Mouse (Mus musculus): ENCODE measurements around the gene Smok3a. TPM values are rescaled to one million over a fixed set of nuclear protein-coding genes. Genes with fewer than 3 reads are reported as not detected.
"Not testable (repeated sequence)": the region's sequence is repeated elsewhere in the genome, so short reads cannot be mapped to it uniquely, and the experiment has no call there.

Gene Smok3a
- not detected for total RNA-seq (2022)

DNA sequence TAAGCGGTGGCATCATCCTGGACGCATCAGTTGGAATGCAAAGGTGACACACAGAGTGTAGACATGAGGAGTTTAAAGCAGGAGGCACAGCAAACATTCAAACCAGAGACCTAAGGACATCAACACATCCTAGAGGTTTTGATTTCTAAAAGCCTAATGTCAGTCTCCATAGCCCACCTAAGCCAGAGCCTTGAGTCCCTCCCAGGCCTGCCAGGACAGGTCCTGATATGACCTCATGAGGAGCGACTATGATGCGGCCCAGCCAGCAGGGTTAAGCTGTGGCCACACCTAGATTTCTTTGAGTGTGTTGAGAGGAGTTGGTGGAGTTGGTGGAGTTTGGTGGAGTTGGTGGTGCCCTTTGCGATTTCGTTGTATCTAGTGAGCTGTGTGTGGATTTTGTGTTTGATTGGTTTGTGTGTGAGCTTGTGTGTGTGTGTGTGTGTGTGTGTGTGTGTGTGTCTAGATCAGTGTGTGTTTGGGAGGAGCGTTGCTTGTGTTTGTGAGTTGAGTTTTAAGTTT, at the start of gene Smok3a, which contains the start of gene Smok3b:
Gene Smok3a, plus strand, starts transcription at position 301 of the 519 bp plus-strand sequence.
Gene Smok3b, plus strand, starts transcription at position 469 of the 519 bp plus-strand sequence.
- DNase-seq (ENCODE audit: low spot score): not testable (repeated sequence)

GRCm38 (mm10) chr5:137973161-137973560, 47.9 kb upstream of the Smok3a start:
- DNase-seq (ENCODE audit: low spot score): no peak

DNA sequence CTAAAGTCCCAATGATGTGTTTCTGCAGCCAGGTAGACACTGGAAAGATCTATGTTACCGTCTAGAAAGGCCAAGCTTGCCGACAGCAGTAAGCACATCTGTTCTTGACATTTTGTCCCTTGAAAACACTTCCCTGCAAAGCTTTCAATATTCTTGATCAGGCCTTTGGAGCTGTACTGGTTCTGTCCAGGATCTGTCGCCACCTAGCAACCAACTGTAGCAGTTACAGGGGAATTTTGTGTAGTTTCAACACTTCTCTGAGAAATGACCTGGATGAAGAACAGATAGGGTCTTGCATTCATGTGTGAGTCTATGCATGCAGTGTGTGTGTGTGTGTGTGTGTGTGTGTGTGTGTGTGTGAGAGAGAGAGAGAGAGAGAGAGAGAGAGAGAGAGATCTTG, 47.3 kb upstream of the Smok3a start:
- DNase-seq (ENCODE audit: low spot score): no peak

DNA sequence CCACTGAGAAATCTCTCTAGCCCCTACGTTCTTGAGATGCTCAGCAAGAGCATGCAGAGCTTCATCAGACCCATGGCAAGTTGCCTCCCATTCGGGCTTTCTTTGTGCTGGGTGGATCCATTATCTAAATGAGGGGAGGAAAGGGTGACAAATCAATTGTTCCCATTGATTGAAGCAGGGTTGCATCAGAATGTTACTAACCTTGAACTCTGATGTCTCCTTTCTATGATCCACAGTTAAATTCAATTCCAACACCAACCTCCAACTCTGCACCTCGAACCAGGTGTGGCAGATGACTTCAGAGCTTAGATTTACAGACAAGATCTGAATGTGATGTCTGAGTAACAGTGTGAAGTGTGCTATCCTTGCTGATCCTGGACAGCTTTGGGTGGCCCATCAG, 46.3 kb upstream of the Smok3a start:
- DNase-seq (ENCODE audit: low spot score): no peak

- no peak for DNase-seq (ENCODE audit: low spot score)
Measured at GRCm38 (mm10) chr5:137975434-137975833, 45.6 kb upstream of the Smok3a start.

DNA sequence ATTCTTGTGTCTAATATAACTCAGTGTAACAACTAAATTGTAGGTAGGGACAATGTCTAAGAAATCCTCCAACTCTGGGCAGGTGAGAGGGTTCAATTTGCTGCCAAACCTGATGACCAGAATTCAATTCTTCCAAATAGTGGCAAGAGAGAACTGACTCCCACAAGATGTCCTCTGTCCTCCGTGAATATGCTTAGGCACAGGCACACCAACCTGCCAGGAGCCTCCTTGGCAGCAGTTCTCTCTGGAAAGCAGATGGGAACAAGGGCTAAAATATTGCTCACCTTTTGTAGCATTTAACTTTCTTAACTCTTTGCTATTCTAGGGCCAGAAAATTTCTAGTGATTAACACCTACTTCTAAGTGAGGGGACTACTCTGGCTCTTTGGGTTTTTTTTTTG, 43.8 kb upstream of the Smok3a start:
- no peak for DNase-seq (ENCODE audit: low spot score)

- no peak for DNase-seq (ENCODE audit: low spot score)
Measured at GRCm38 (mm10) chr5:137979081-137979480, 42.0 kb upstream of the Smok3a start.

- no peak for DNase-seq (ENCODE audit: low spot score)
Measured at GRCm38 (mm10) chr5:137981300-137981699, 39.8 kb upstream of the Smok3a start, which contains the start of gene Azgp1. Azgp1 (plus strand) TSS chr5:137981520.

DNA sequence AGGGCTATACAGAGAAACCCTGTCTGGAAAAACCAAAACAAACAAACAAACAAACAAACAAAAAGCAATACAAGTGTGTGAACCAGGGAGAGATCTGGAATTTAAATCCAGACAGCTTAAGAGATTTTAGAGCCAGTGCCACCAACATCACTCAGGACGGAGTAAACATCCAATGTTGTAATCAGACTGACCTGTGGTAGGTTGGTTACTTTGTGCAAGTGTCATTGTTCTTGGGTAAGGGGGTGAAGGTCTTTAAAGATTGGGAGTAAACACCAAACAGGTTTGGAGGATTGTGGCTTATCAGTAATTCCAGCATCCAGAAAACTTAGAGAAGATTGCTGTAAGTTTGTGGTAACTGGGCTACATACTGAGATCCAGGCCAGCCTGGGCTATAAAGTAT, 34.7 kb upstream of the Smok3a start:
- DNase-seq (ENCODE audit: low spot score): no peak

DNA sequence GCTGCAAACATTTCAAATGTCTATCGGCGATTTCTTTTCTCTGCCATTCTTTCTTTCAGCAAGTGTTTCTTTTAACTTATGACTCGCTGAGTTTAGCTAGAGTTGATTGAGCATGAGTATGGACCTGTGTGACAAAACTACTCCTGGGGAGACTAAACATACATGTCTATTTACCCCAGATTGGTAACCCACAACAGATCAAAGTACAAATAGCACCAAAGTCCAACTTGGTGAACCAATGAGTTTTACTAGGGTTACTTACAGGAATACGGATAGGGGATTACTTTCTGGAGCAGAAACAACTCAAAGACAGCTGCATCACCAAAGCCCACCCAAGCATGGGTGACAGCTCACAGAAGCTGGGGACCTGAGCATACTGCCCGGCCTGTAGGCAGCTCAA, 11.6 kb upstream of the Smok3a start:
- no peak for DNase-seq (ENCODE audit: low spot score)

DNA sequence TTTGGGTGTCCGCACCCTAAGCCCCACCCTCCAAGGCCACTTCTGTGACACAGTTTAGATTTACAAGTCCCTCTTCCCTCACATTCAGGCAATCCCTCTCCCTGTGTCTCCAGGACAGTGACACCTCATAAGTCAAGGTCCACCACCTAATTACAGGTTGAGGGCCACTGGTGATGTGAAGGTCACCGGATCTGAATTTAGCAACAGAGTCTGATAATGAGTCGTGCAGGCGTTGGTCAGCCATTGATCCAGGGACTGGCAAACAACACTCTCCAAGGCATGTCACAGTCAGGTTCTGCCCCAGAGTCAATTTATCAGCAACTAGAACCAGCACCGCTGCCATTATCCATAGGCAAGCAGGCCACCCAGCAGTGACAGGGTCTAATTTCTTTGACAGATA, 8.7 kb upstream of the Smok3a start:
- DNase-seq (ENCODE audit: low spot score): no peak

DNA sequence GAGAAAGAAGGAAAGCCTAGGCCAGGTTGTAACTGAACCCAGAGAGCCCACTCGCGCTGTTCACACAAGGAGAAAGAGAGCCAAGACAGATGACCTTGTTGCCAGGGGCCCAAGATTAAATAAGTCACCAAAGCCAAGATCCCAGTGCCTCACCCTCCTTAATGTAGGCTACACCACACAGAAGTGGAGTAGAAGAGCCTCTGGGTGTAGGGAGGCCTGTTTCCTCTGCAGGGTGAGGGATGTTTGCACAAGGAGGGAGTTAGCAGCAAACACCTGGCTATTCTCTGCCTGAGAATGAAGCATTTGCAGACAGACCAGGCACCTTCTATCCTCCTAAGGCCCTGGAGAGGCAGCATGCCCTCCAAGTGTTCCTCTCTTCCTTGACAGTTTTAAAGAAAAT, 4.5 kb upstream of the Smok3a start:
- no peak for DNase-seq (ENCODE audit: low spot score)

- DNase-seq (ENCODE audit: low spot score): no peak
Measured at GRCm38 (mm10) chr5:138016997-138017396, 4.1 kb upstream of the Smok3a start.

DNA sequence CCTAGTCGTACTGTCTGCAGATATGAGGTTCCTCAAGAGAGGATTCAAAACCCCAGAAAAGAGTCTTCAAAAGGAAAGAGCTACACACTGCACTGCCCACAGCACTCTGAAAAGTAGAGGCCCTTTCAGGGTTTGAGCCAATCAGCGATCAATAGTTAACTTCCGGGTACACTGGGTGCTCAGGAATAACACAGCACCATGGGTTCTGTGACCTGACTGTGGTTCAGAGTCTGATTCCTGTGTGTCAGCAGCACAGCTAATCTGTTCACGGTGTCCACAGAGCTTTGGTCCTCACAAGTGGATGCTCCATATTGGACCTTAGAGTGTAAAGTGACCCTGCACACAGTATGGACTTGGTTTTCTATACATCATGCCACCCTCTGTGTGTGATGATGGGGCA, 1.5 kb upstream of the Smok3a start:
- not testable (repeated sequence) for DNase-seq (ENCODE audit: low spot score)

GRCm38 (mm10) chr5:138052894-138053293, 31.8 kb downstream of the Smok3a start, which contains the start of gene Smok3c:
Smok3c (plus strand) TSS chr5:138053194.
- DNase-seq (ENCODE audit: low spot score): not testable (repeated sequence)

- DNase-seq (ENCODE audit: low spot score): no peak
Measured at GRCm38 (mm10) chr5:138073803-138074202, 52.7 kb downstream of the Smok3a start.

DNA sequence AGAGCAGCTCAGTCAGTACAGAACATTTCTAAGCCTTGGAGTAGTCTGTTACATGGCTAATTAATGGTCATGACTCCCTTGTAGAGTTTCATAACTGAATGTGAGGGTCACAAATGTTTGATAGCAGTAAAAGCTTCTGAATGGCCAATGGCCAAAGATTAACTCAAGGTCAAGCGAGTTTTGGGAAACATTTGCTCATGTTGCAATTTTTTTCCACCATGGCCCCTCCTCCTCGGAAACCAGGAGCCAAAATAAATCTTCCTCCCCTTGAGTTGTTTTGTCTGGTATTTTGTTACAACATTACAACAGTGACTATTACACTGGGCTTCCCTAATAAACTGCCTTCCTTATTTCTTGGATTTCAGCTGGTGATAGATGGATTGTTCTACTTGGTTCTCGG, 54.6 kb downstream of the Smok3a start:
- no peak for DNase-seq (ENCODE audit: low spot score)

- no peak for DNase-seq (ENCODE audit: low spot score)
Measured at GRCm38 (mm10) chr5:138076148-138076547, 55.1 kb downstream of the Smok3a start.

DNA sequence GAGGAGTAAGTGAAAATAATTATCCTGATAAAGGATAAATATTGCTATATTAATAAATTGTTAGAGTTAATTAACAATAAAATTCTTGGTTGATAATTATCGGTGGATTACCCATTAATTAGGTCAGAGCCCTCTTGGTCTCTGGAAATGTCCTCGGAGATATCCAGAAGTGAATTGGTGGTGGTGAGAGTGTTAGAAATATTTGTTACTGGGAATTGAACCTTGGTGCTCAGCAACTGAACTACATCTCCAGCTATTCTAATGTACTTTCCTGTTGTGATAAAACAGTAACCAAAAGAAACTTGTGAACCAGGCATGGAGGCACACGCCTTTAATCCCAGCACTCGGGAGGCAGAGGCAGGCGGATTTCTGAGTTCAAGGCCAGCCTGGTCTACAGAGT, 59.4 kb downstream of the Smok3a start:
- DNase-seq (ENCODE audit: low spot score): no peak

GRCm38 (mm10) chr5:138081446-138081845, 60.4 kb downstream of the Smok3a start:
- no peak for DNase-seq (ENCODE audit: low spot score)

- no peak for DNase-seq (ENCODE audit: low spot score)
Measured at GRCm38 (mm10) chr5:138083318-138083900, 62.3 kb downstream of the Smok3a start.

GRCm38 (mm10) chr5:138083936-138084335, 62.9 kb downstream of the Smok3a start:
- no peak for DNase-seq (ENCODE audit: low spot score)
